Mouse (Mus musculus) kidney, postnatal 10 days (tissue): ENCODE measurements around the gene Actn3.
A peak's percentile ranks its signal among the peaks of the same experiment; 100 is the strongest.
"Not testable (repeated sequence)": the region's sequence is repeated elsewhere in the genome, so short reads cannot be mapped to it uniquely, and the experiment has no call there.

Experiments
- DNase-seq: peaks from one replicate; pipeline ENCODE4 v3.0.0; 2021; ENCODE audit warnings: mixed read lengths

Actn3 gene

GRCm38 (mm10) chr19:4859081-4859480 lies 18.6 kb downstream of the Actn3 start:
- no peak for DNase-seq

GRCm38 (mm10) chr19:4855951-4856350 lies 21.8 kb downstream of the Actn3 start:
- no peak for DNase-seq

- no peak for DNase-seq
These were observed 22.3 kb downstream of the Actn3 start for GRCm38 (mm10) chr19:4855470-4855820.

- peak; percentile 91 for DNase-seq
These were observed 22.9 kb downstream of the Actn3 start, which contains the start of gene Ctsf for GRCm38 (mm10) chr19:4854552-4855469. Gene Ctsf, plus strand, starts transcription at chr19:4855130.

- no peak for DNase-seq
These were observed 27.4 kb downstream of the Actn3 start for GRCm38 (mm10) chr19:4850281-4850680.

GRCm38 (mm10) chr19:4849800-4850199 lies 27.9 kb downstream of the Actn3 start:
- no peak for DNase-seq

GRCm38 (mm10) chr19:4847490-4847889 lies 30.2 kb downstream of the Actn3 start:
- DNase-seq: peak; percentile 54

- no peak for DNase-seq
These were observed 31.9 kb downstream of the Actn3 start for GRCm38 (mm10) chr19:4845846-4846245.

GRCm38 (mm10) chr19:4842611-4843010 lies 35.1 kb downstream of the Actn3 start:
- no peak for DNase-seq

GRCm38 (mm10) chr19:4840848-4841247 lies 36.9 kb downstream of the Actn3 start:
- no peak for DNase-seq

GRCm38 (mm10) chr19:4839149-4839548 lies 38.6 kb downstream of the Actn3 start, which contains the start of the genes Ccs and Ccdc87:
Gene Ccs, minus strand, starts transcription at chr19:4839332.
Gene Ccdc87, plus strand, starts transcription at chr19:4839366.
- DNase-seq: peak; percentile 98

- no peak for DNase-seq
These were observed 39.1 kb downstream of the Actn3 start for GRCm38 (mm10) chr19:4838526-4839140.

GRCm38 (mm10) chr19:4837049-4837448 lies 40.7 kb downstream of the Actn3 start:
- DNase-seq: no peak

GRCm38 (mm10) chr19:4836096-4836495 lies 41.6 kb downstream of the Actn3 start:
- peak; percentile 24 for DNase-seq

- DNase-seq: no peak
These were observed 43.7 kb downstream of the Actn3 start for GRCm38 (mm10) chr19:4833977-4834376.

- peak; percentile 25 for DNase-seq
These were observed 48.6 kb downstream of the Actn3 start for GRCm38 (mm10) chr19:4829156-4829555.

GRCm38 (mm10) chr19:4828444-4829114 lies 49.1 kb downstream of the Actn3 start:
- peak; percentile 57 for DNase-seq

- DNase-seq: peak; percentile 91
These were observed 56.9 kb downstream of the Actn3 start for GRCm38 (mm10) chr19:4820678-4821303.

GRCm38 (mm10) chr19:4817182-4817835 lies 60.4 kb downstream of the Actn3 start:
- DNase-seq: no peak

- DNase-seq: peak; percentile 61
These were observed 64.7 kb downstream of the Actn3 start for GRCm38 (mm10) chr19:4813015-4813414.

GRCm38 (mm10) chr19:4812334-4812949 lies 65.3 kb downstream of the Actn3 start:
- DNase-seq: not testable (repeated sequence)

GRCm38 (mm10) chr19:4811909-4812242 lies 65.8 kb downstream of the Actn3 start:
- no peak for DNase-seq
